Mouse (Mus musculus): Measurements from ENCODE around the gene Myo1d.

The Myo1d gene

DNA sequence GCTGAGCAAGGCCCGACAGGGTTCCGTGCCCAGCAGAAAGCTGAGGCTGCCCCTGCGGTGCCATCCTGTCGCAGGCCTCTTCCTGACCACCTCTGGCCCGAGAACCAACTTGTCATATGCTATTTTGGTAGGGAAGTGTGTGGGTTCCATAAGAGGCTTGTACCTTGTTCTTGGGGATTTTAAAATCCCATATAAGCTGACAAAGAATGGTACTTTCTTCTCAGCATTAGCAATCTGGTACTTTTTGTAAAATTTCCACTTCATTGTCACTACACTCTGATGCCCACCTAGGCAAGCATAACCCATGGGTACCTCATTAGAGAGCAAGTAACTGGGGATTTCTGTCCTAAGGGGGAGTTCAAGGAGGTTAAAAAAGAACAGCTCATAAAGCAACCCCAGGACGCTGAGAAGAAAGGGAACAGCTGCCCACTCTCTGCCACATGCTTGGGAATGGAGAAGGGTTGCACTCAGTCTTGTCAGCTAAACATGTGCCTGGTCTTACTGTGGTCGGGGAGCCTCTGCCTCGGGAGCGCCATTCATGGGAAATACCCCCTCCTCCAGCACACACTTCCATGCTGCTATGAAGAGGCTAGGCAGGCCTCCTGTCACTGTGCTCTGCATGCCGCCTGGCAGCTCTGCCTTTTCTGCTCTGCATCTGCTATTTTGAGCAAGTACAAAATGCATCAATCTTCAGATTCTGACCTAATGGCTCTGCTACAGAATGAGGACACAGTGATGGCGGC, 281.3 kb downstream of the Myo1d start:
- DNase-seq: no peak

- no peak for DNase-seq
Measured at GRCm38 (mm10) chr11:80497225-80497919, 282.5 kb downstream of the Myo1d start.

GRCm38 (mm10) chr11:80496640-80497039, 283.2 kb downstream of the Myo1d start:
- DNase-seq: no peak

DNA sequence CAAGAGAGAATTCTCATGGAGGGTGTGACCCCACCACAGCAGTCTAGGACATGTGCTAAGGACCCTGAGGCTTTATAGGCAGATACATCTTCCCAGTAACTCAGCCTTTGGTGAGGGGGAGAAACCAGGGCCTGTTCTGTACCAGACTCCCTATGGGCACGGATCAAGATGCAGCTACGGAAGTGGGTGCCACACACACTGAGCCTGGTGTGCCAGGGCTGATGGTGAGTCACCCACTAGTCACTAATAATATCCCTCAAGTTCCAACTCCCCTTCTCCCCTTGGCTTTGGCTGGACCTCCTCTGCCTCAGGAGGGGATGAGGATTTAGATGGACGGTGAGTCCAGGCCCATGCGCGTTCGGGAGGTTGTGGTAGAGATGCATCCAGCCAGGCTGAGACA, 283.9 kb downstream of the Myo1d start:
- DNase-seq: no peak

DNA sequence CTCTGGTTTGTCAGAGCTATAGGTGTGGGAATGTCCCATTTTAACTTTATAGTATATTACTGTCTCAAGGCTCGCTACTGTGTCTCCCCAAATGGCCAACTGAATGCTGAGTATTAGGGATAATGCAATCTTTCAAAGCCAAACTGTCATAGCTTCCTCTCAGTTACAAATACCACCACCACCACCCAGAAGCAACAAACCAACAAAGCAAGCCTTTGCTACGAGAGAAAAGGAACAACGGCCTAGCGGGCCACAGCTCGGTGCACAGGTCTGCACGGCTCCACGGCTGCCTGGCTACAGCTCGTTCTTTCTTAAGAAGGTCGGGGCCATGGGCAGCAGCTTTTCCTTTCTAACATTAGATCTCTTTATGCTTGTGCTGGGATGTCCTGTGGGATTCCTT, 285.0 kb downstream of the Myo1d start:
- DNase-seq: no peak

- DNase-seq: no peak
Measured at GRCm38 (mm10) chr11:80493186-80493585, 286.6 kb downstream of the Myo1d start.

DNA sequence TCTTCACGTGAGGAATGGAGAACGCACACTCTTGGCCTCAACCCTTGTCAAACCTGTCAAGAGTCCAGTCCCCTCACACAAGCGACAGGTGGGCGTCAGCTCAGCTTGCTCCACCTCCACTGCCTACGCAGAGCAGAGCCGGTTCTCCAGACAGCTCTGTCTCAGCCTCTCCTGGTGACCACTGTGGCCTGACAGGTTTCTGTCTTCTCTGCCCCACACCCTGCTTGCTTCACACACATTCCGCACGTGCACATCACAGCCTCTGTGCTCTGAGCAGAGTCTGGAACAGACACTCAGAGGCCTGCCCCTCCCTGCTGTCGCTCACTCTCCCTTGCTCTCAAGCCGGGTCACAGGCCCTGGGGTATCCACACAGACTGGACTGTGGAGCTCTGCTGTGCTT, 289.0 kb downstream of the Myo1d start:
- DNase-seq: no peak

DNA sequence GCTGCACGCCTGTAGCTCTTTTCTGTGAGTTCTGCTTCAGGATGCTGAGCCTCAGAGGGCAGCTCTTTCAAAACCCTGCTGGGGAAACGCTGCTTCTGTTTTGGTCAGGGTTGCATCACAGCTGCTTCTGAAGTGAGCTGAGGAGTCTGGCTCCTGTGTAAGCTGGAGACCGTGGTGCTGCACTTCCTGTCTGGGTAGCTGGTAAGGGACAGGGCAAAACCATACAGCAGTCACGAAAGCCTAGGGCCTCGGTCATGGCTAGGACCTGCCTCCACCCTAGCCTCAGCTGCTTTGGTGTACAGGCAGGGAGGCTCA, 290.0 kb downstream of the Myo1d start:
- DNase-seq: peak; percentile 52

- peak; percentile 69 for DNase-seq
Measured at GRCm38 (mm10) chr11:80489172-80489881, 290.5 kb downstream of the Myo1d start.

- no peak for DNase-seq
Measured at GRCm38 (mm10) chr11:80487904-80488587, 291.8 kb downstream of the Myo1d start.

DNA sequence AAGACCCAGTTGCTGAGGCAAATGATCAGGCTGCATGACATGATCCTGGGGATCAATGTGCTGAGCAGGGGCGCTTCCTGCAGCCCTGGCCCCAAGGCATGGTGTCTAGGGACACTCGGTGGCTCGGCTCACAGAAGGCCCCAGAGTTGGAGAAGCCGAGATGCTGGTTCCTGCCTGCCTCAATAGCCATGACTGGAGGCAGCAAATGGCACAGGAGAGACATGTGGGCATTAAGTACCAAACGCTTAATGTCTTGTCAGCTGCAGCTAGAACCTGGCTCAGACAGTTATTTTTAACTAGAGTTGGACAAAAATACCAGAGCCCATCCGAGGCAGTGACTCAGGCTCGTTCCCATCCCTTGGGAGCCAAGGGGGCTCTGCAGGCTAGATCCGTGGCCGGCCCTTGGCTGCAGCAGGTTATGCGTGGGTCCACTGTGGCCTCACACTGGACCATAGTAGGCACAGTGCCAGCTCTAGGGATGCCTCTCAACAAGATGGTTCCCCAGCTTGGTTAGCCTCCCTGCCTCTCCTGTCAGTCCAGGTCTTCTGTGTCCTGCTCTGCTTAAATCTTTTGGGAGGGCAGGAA, 294.1 kb downstream of the Myo1d start:
- no peak for DNase-seq

DNA sequence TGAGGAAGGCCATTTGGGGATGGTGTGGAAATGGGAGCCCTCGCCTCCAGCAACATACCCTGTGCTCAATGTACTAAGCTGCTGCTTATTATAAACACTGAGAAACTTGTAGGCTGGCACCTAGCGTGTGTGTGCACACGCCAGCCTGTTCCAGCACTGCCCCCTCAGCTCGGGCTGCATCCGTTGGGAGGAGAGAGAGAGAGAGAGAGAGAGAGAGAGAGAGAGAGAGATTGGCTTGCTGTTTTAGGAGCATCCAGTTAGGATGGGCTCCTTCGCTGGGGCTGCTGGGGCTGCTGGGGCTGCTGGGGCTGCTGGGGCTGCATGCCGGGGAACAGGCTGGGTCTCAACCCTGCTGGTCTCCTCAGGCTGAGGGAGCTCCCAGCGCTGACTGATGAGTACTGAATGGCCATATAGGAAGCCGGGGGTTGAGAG, 294.7 kb downstream of the Myo1d start:
- no peak for DNase-seq

DNA sequence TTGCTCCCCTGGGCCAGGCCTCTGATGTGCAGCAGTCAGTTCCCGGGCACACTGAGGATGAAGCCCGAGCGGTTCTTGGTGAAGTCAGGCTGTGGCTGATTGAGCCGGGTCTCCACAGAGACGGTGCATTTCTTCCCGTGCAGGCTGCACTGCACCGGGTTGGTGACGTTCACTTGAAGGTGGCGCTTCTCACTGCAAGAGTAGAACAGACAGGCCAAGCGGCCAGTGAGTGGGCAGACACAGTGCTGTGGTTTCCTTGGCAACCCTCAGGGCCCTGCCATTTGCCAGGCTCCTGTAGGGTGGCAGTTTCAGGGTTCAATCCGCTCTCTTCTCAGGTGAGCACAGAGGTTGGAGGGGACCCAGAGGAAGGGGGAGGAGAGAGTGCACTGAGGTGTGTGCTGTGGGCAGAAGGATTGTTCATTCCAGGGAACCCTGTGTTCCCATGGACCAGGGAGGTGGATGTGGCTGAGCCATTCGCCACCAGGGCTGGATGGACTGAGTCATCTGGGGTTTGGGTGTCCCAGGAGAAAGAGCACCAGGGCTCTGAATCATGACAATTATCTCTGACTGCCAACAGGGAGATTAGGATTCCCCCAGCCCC, 295.5 kb downstream of the Myo1d start:
- no peak for DNase-seq

DNA sequence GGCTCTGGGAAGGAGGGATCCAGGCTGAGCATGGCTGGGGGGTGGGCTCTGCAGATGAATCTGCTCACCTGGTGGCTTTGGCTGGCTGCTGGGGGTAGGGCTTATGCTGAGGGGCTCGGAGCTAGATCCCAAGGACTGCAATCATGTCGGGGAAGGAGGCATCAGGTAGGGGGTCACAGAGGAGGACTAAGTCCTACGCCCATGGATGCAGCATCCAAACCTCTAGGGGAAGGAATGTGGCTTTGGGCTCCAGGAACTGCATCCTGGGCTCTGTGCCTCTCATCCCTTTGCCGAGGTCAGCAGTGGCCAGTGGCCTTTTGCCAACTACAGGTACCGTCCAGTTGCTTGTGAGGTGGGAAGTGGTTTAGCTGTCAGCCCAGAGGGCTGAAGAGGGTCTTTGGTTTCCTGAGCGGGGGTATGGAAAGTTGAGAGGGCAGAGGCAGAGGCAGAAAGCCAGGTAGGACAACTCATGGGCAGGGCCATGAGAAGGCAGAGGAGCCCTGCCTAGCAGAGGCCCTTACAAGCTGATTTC, 296.2 kb downstream of the Myo1d start:
- DNase-seq: no peak

DNA sequence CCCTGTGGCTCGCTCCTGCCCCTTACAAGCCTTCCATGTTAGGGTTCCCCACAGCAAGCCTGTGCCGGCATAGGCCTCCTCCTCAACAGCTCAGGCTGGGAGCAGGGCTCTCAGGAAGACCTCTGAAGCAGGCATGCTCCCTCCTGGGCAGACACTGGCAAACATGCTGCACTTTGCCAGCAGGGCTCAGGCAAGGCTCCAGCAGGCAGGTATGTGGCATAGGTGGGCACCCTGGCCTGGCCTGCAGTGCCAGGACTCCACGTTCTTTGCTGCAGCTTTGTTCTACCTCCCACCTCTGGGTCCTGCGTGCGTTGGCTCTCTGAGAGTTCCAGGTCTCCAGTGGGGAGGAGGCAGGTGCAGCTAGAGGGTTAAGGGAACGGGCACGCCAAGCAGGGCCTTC, 296.9 kb downstream of the Myo1d start:
- DNase-seq: no peak

DNA sequence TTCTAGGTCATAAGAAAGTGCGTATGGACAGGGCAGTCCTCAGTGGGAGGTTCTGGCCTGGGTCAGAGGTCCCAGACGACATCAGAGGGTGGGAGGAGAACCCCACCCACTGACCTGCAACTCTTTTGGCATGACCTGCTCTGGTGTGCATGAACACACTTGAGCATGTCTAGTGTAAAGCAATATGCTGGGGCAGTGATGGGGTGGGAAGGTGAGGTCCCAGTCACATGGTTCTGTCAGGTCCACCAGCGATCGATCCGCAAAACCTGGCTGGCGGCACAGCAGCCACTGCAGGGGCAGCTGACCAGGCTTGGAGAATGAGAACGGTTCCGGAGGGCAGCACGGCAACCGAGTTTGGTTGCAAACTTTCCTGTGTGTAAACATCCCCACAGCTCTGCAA, 297.5 kb downstream of the Myo1d start:
- DNase-seq: no peak

DNA sequence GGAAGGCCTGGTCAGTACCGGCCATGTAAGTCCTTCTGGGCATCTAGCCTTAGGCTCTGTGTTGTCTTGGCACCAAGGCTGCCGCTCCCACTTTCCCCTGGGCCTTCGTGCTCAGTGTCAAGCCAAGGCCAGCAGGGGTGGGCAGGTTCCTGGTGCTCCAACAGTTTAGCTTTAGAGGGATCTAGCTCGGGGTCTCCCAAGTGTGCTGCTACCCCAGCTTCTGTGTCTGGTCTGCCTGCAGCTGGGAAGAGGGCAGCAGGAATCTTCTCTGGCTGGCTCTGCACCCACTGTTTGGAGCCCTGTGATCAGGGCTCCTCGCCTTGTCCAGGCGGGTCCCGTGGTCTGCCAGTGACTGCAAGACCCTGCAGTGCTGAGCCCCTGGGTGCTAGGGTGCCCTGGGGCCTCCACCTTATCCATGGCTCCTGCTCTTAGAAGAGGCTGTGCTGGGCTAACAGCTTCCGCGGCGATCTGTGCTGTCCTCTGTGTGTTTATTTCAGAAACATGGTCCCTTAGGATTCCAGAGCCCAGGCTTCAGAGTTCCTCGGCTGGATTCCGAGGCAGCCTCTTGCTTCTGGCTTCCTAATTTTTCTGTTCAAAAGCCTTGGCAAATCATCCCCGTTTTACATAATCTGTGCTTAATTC, 298.3 kb downstream of the Myo1d start:
- DNase-seq: no peak

GRCm38 (mm10) chr11:80479906-80480866, 299.6 kb downstream of the Myo1d start:
- DNase-seq: no peak

GRCm38 (mm10) chr11:80479425-80479824, 300.4 kb downstream of the Myo1d start:
- no peak for DNase-seq

DNA sequence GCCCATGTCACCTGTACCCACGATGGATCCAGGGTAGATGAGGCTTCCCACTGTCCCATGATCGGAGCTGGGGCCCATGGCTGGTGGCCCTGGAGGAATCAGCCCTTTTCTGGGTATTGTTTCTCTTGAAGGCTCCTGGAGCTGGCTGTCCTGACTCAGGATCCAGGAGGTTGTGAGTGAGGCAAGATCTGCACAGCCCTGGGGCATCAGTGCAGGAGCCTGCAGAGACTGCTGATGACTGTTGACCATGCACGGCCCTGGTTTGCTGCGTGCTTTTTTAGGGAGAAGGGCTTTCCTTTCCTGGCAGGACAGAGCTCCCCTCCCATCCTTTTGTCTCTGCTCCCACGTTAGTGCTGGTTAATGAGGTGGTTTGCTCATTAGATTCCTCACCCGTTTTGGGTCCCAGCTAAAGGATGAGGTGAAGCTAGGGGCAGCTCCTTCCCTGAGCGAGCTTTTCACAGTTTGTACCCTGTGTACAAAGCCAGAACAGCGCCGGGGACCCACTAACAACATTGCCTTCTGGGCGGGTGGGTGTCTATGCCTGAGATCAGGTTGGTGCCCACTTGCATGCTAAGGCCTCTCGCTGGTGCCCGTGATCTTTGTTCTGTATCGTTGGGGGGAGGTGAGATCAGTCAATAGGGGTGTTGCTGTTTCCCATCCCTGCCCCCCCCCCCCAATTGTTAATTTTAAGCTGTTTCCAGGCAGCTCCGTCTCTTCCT, 301.0 kb downstream of the Myo1d start:
- DNase-seq: no peak
